Mouse (Mus musculus): ENCODE results near the gene Nfatc2ip. TPM values are rescaled to one million over a fixed set of nuclear protein-coding genes. Genes with fewer than 3 reads are reported as not detected.

Nfatc2ip gene
- polyA plus RNA-seq, 1 experiment from 2014 or later, result 2.4 TPM

DNA sequence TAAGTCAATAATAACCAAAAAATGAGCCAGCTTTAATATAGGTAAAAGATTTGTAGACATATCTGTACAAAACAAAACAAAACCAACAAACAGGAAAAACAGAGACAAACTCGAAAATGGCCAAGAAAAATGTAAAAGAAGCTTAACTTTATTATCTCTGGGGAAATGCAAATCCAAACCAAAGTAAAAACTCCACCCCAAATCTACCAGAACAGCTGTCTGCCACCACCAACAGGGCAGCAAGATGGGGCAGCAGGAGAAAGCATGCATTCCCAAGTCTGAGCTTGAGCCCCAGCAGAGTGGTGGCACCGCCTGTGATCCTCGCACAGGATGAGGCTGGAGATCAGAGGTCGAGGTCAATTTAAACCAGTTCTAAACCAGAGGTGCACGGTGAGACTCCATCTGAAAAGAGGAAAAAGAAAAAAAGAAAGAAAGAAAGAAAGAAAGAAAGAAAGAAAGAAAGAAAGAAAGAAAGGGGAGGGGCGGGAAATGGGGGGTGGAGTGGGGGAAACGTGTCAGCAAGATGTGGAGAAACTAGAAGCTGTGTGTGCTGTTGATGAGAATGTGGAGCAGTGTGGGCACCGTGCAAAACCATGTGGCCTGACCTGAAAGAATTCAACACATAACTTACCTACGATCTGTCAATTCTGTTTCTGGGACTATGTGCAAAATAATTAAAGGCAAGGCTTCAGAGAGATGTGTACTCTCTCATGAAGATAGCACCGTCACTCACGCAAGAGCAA lies 43.1 kb downstream of the Nfatc2ip start:
- Histone ChIP-seq H3K9me3 (no peaks in the 10 kb centered on the region), H3K9ac (no peak overlapping the region)
- 59% methylated on average over 11 of the region's 11 CpGs for WGBS

DNA sequence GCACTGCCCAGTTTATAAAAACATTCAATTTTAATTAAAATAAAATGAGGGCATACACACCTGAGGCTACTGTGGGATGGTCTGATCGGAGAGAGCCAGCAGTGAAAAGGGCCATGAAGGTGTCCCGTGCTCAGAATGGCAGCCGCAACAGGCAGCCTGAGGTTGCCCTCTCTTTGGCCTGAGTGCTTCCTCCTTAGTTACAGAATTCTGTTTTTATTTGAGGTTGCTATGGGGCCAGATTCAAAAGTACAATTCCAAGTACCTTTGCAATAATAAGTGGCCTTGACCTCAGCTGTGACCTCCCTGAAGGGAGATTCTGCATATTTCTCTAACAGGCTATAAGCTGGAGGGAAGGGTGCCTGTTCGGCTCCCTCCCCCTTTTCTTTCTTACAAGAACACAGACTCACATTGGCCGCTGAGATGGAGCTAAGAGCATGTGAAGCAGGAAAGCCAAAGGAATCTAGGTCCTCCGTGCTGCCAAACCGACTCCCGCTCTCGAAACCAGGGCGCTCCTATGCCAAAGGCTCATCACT lies 45.1 kb downstream of the Nfatc2ip start:
- Histone ChIP-seq H3K4me1 (no peaks in the 10 kb centered on the region), H3K36me3 (no peaks in the 10 kb centered on the region), H3K27ac (no peak overlapping the region), H3K4me2 (replicated peaks) (0 out of 2 replicates have a peak overlapping the region, but pooled peaks have one; percentile 16), H3K9ac (no peak overlapping the region), H3K9me3 (no peaks in the 10 kb centered on the region), H3K27me3 (peaks cover 4% of the 10 kb centered on the region), H3K4me3 (no peak overlapping the region)
- 57% methylated on average over 10 of the region's 10 CpGs for WGBS
- ATAC-seq (ENCODE audit: low FRiP score, low read depth), result no peak

More for the DNA sequence above, 43.1 kb downstream of the Nfatc2ip start:
- H3K4me2 ChIP-seq (replicated peaks), result no peak overlapping the region
- H3K4me3 ChIP-seq, result no peak overlapping the region
- peaks cover 4% of the 10 kb centered on the region for H3K27me3 ChIP-seq
- no peak overlapping the region for H3K27ac ChIP-seq
- H3K36me3 ChIP-seq, result no peaks in the 10 kb centered on the region
- no peaks in the 10 kb centered on the region for H3K4me1 ChIP-seq
- ATAC-seq (ENCODE audit: low FRiP score, low read depth), result no peak

DNA sequence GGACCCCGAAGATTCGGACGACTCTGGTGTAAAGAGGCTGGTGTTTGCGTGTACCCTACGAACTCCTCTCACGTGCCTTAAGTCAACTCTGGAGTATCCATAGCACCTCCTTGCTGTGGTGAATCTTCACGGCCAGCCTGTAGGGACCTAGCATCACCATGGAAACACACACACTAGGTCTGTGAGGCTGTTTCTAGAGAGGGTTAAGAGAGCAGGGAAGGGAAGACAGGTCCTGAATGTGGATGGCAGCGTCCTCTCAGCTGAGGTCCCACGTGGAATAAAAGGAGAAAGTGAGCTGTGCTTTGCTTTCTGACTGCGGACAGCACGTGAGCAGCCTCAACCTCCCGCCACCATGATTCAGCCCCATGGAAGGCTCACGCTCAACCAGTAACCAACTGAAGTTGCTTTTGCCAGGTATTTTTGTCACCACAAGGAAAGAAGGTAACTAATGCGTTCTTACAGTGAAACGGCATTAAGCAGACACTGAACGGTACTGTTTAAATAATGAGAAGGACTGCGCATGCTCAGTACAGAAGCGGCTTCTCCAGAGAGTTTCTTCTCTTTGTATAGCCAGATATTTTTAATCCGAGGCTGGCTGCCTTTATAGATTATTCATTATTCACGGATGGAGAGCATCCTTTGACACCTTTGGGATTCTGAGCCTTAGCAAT lies 45.7 kb downstream of the Nfatc2ip start:
- H3K9ac ChIP-seq, result no peak overlapping the region
- H3K9me3 ChIP-seq, result no peaks in the 10 kb centered on the region
- peak overlapping the region; percentile 16 for H3K4me2 ChIP-seq (replicated peaks)
- no peaks in the 10 kb centered on the region for H3K36me3 ChIP-seq
- no peaks in the 10 kb centered on the region for H3K4me1 ChIP-seq
- ATAC-seq (ENCODE audit: low FRiP score, low read depth), result no peak
- H3K27me3 ChIP-seq, result peaks cover 4% of the 10 kb centered on the region
- H3K27ac ChIP-seq, result no peak overlapping the region
- H3K4me3 ChIP-seq, result no peak overlapping the region
- 68% methylated on average over 20 of the region's 20 CpGs for WGBS

DNA sequence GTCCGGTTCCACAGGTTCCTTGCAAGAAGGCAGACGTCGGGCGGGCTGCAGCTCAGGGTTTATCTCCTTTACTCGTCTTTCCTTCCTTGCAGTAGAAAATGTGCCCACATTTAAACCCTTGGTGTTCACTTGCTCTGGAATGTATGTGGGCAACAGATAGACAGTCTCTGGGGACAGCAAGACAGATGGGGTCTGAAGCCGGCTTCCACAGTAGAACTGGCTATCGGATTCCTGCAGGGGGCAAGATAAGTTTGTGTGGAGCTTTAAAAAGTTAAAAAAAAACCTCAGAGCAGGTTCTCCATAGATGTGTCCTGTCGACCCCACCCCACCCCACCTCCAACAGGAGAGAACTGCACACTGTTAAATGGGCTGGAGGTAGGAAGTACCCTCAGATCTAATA lies 48.2 kb downstream of the Nfatc2ip start:
- H3K36me3 ChIP-seq, result no peaks in the 10 kb centered on the region

GRCm38 (mm10) chr7:126347098-126347497 lies 49.4 kb downstream of the Nfatc2ip start:
- Histone ChIP-seq H3K4me3 (no peak overlapping the region), H3K27me3 (peaks cover 4% of the 10 kb centered on the region; the same call in 1 of the 2 replicates), H3K36me3 (no peaks in the 10 kb centered on the region), H3K4me2 (replicated peaks) (no peak overlapping the region), H3K4me1 (0 out of 2 replicates have a peak, but pooled peaks cover 5% of the 10 kb centered on the region), H3K9me3 (no peaks in the 10 kb centered on the region), H3K9ac (no peak overlapping the region), H3K27ac (no peak overlapping the region)
- 71% methylated on average over 1 of the region's 1 CpGs for WGBS
- no peak for ATAC-seq (ENCODE audit: low FRiP score, low read depth)

More for the DNA sequence above, 48.2 kb downstream of the Nfatc2ip start:
- Histone ChIP-seq H3K4me1 (0 out of 2 replicates have a peak, but pooled peaks cover 5% of the 10 kb centered on the region), H3K27me3 (peaks cover 4% of the 10 kb centered on the region; the same call in 1 of the 2 replicates), H3K27ac (no peak overlapping the region), H3K9ac (no peak overlapping the region), H3K9me3 (no peaks in the 10 kb centered on the region), H3K4me2 (replicated peaks) (no peak overlapping the region), H3K4me3 (no peak overlapping the region)
- 71% methylated on average over 8 of the region's 8 CpGs for WGBS
- ATAC-seq (ENCODE audit: low FRiP score, low read depth), result no peak

DNA sequence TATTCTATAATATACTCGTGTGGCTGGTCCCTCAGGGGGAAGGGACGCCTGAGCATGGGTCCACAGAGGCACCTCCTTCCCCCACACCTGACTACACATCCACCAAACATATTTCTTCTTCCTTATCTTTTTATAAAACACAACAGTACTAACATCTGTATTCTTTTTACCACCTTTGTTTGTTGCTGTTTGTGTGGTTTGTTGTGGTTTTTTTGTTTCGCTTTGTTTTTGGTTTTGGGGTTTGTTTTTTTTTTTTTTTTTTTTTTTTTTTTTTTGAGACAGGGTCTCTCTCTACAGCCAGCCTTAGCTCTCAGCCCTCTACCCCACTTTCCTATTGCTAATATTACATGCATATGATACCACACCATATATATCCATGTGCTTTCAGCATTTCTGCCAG lies 50.6 kb downstream of the Nfatc2ip start:
- 44% methylated on average over 3 of the region's 3 CpGs for WGBS
- no peak overlapping the region for H3K4me3 ChIP-seq
- no peak overlapping the region for H3K27ac ChIP-seq
- H3K36me3 ChIP-seq, result no peaks in the 10 kb centered on the region
- H3K27me3 ChIP-seq, result peaks cover 4% of the 10 kb centered on the region; the same call in 1 of the 2 replicates
- H3K9ac ChIP-seq, result no peak overlapping the region
- 0 out of 2 replicates have a peak, but pooled peaks cover 5% of the 10 kb centered on the region for H3K4me1 ChIP-seq
- no peak for ATAC-seq (ENCODE audit: low FRiP score, low read depth)
- H3K4me2 ChIP-seq (replicated peaks), result no peak overlapping the region
- H3K9me3 ChIP-seq, result no peaks in the 10 kb centered on the region

- H3K36me3 ChIP-seq, result no peaks in the 10 kb centered on the region
- ATAC-seq (ENCODE audit: low FRiP score, low read depth), result no peak
- H3K4me3 ChIP-seq, result no peak overlapping the region
- peaks cover under 1% of the 10 kb centered on the region; the same call in 1 of the 2 replicates for H3K27me3 ChIP-seq
- no peaks in the 10 kb centered on the region for H3K9me3 ChIP-seq
- no peak overlapping the region for H3K27ac ChIP-seq
- 71% methylated on average over 3 of the region's 3 CpGs for WGBS
- H3K4me2 ChIP-seq (replicated peaks), result no peak overlapping the region
- H3K4me1 ChIP-seq, result 0 out of 2 replicates have a peak, but pooled peaks cover 5% of the 10 kb centered on the region
- no peak overlapping the region for H3K9ac ChIP-seq
Measured at GRCm38 (mm10) chr7:126345557-126345956, 51.0 kb downstream of the Nfatc2ip start.

DNA sequence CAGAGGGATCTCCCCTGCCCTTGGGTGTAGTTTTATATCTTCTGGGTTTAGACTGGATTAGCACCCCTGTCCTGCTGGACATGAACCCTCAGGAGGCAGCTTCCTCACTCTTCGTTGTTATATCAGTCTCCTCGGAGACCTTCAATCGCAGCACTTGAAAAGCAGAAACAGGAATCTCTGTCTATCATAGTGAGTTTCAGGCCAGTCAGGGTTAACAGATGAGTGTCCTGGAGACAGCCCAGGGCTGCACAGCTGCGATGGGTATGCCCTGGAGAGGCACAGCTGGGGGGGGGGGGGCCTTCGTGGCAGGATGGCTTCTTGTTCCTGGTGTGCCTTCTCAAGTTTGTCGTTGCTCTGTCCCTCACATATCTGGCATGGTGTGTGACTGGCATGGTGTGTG lies 55.6 kb downstream of the Nfatc2ip start:
- Histone ChIP-seq H3K4me2 (replicated peaks) (no peak overlapping the region), H3K9ac (peak overlapping the region; percentile 25; the same call in 1 of the 2 replicates), H3K36me3 (no peaks in the 10 kb centered on the region), H3K4me1 (peaks cover 14% of the 10 kb centered on the region; the same call in 1 of the 2 replicates), H3K27me3 (no peaks in the 10 kb centered on the region), H3K27ac (no peak overlapping the region), H3K4me3 (no peak overlapping the region), H3K9me3 (no peaks in the 10 kb centered on the region)
- WGBS, result 47% methylated on average over 6 of the region's 6 CpGs
- no peak for ATAC-seq (ENCODE audit: low FRiP score, low read depth)

- ATAC-seq (ENCODE audit: low FRiP score, low read depth), result no peak
Measured at GRCm38 (mm10) chr7:126340206-126340618, 56.3 kb downstream of the Nfatc2ip start.

GRCm38 (mm10) chr7:126339521-126339971 lies 57.0 kb downstream of the Nfatc2ip start:
- H3K4me2 ChIP-seq (replicated peaks), result no peak overlapping the region
- H3K4me3 ChIP-seq, result no peak overlapping the region
- 0 out of 2 replicates have a peak, but pooled peaks have one; percentile 36 for ATAC-seq (ENCODE audit: low FRiP score, low read depth)
- H3K9ac ChIP-seq, result no peak overlapping the region
- no peak overlapping the region for H3K27ac ChIP-seq
- H3K9me3 ChIP-seq, result no peaks in the 10 kb centered on the region
- peaks cover 10% of the 10 kb centered on the region; the same call in 1 of the 2 replicates for H3K4me1 ChIP-seq
- no peaks in the 10 kb centered on the region for H3K27me3 ChIP-seq
- 61% methylated on average over 8 of the region's 8 CpGs for WGBS
- H3K36me3 ChIP-seq, result no peaks in the 10 kb centered on the region

More at GRCm38 (mm10) chr7:126340206-126340618, 56.3 kb downstream of the Nfatc2ip start:
- Histone ChIP-seq H3K36me3 (no peaks in the 10 kb centered on the region), H3K9me3 (no peaks in the 10 kb centered on the region), H3K27me3 (no peaks in the 10 kb centered on the region), H3K4me3 (no peak overlapping the region), H3K4me2 (replicated peaks) (no peak overlapping the region), H3K27ac (no peak overlapping the region), H3K9ac (peak overlapping the region; percentile 25; the same call in 1 of the 2 replicates), H3K4me1 (peaks cover 14% of the 10 kb centered on the region; the same call in 1 of the 2 replicates)
- 68% methylated on average over 6 of the region's 6 CpGs for WGBS

GRCm38 (mm10) chr7:126338906-126339305 lies 57.6 kb downstream of the Nfatc2ip start:
- Histone ChIP-seq H3K27me3 (no peaks in the 10 kb centered on the region), H3K36me3 (no peaks in the 10 kb centered on the region), H3K4me2 (replicated peaks) (no peak overlapping the region), H3K27ac (no peak overlapping the region), H3K9me3 (no peaks in the 10 kb centered on the region), H3K4me1 (peaks cover 9% of the 10 kb centered on the region; the same call in 1 of the 2 replicates), H3K4me3 (no peak overlapping the region), H3K9ac (no peak overlapping the region)
- no peak for ATAC-seq (ENCODE audit: low FRiP score, low read depth)
- 81% methylated on average over 8 of the region's 8 CpGs for WGBS

DNA sequence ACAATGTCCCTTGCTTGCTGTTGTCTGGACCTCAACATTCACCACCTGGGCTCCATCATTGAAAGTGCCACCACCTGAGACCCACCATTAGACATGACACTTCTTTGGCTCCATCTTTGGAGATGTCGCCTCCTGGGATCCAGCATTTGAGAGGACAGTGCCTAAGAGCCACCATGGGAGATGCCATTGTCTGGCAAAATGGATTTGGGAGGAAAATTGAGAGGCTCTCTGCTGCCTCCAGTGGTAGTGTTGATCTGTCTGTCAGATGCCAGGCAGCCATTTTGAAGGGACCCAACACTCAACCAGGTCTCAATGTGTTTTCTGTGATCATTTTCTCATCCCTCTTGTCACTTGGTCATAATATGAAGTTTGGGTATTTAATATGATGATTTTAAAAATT lies 61.0 kb downstream of the Nfatc2ip start:
- Histone ChIP-seq H3K27ac (no peak overlapping the region), H3K4me1 (peaks cover 9% of the 10 kb centered on the region; the same call in 1 of the 2 replicates), H3K27me3 (no peaks in the 10 kb centered on the region), H3K4me2 (replicated peaks) (no peak overlapping the region), H3K36me3 (no peaks in the 10 kb centered on the region), H3K9ac (no peak overlapping the region), H3K9me3 (no peaks in the 10 kb centered on the region), H3K4me3 (no peak overlapping the region)
- 86% methylated on average over 1 of the region's 1 CpGs for WGBS
- no peak for ATAC-seq (ENCODE audit: low FRiP score, low read depth)
